Mouse (Mus musculus): ENCODE results near the gene Tlr7. TPM values are rescaled to one million over a fixed set of nuclear protein-coding genes. Genes with fewer than 3 reads are reported as not detected.

The Tlr7 gene
- polyA plus RNA-seq, 1 experiment from 2014 or later, result 0.31 TPM

GRCm38 (mm10) chrX:167276551-167276950 lies 53.8 kb downstream of the Tlr7 start:
- Histone ChIP-seq H3K4me1 (replicated peaks) (no peaks in the 10 kb centered on the region), H3K36me3 (no peaks in the 10 kb centered on the region), H3K4me2 (peak overlapping the region; percentile 21; the same call in 1 of the 2 replicates), H3K9ac (no peak overlapping the region), H3K27me3 (0 out of 2 replicates have a peak, but pooled peaks cover 8% of the 10 kb centered on the region), H3K27ac (replicated peaks) (no peak overlapping the region), H3K4me3 (no peak overlapping the region), H3K9me3 (no peaks in the 10 kb centered on the region)
- WGBS, result 62% methylated on average over 10 of the region's 10 CpGs
- no peak for ATAC-seq (ENCODE audit: low FRiP score, low read depth)

DNA sequence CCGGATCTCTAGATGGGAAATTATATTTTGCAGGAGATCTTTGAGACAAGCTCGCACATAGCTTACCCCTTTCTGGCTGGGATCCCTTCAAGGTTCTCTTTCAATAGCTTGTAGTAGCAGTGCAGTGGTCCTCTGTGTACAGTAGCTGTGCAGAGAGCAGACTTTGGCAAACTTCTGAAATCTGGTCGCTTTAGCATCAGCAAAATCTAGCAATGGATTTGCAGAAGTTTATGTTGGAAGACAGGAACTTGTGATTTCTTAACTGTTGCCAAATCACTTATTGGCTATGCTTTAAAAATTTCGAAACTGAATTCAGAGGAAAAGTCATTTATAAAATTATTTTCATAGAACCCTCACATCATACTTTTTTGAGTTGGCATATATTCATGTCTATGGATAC lies 66.3 kb downstream of the Tlr7 start, which contains the start of gene Tlr8:
TSS of gene Tlr8 (minus strand) at position 244 of the 400 bp plus-strand sequence.
- Histone ChIP-seq H3K9ac (no peak within 1 kb of the TSS), H3K36me3 (no peaks in the 10 kb centered on the region), H3K4me1 (replicated peaks) (no peaks in the 10 kb centered on the region), H3K27ac (replicated peaks) (no peak within 1 kb of the TSS), H3K27me3 (0 out of 2 replicates have a peak, but pooled peaks cover 4% of the 10 kb centered on the region), H3K4me3 (no peak within 1 kb of the TSS), H3K4me2 (no peak within 1 kb of the TSS), H3K9me3 (no peaks in the 10 kb centered on the region)
- 84% methylated on average over 4 of the region's 4 CpGs for WGBS
- ATAC-seq (ENCODE audit: low FRiP score, low read depth), result no peak

- Histone ChIP-seq H3K4me3 (no peak overlapping the region), H3K27me3 (0 out of 2 replicates have a peak, but pooled peaks cover 4% of the 10 kb centered on the region), H3K4me1 (replicated peaks) (no peaks in the 10 kb centered on the region), H3K36me3 (no peaks in the 10 kb centered on the region), H3K27ac (replicated peaks) (no peak overlapping the region), H3K9me3 (no peaks in the 10 kb centered on the region), H3K4me2 (no peak overlapping the region), H3K9ac (no peak overlapping the region)
- WGBS, result 76% methylated on average over 4 of the region's 4 CpGs
- no peak for ATAC-seq (ENCODE audit: low FRiP score, low read depth)
Measured at GRCm38 (mm10) chrX:167263530-167263929, 66.8 kb downstream of the Tlr7 start.

Other genes starting within 250 kb of the Tlr7 start
- 4,994 and 5,532 TPM in 2 replicates for gene Tmsb4x, start 121.2 kb downstream of the Tlr7 start, polyA plus RNA-seq (2015; fragmentation: Nextera tagmentation; extraction: Ambion mirVana)
- gene Tlr8, start 66.2 kb downstream of the Tlr7 start, polyA plus RNA-seq (2015; fragmentation: Nextera tagmentation; extraction: Ambion mirVana), result 0.13 and 0.22 TPM in 2 replicates
- gene Prps2, start 52.2 kb upstream of the Tlr7 start, polyA plus RNA-seq (2015; fragmentation: Nextera tagmentation; extraction: Ambion mirVana), result 13.5 and 15.3 TPM in 2 replicates

Measured in hindbrain, embryonic 15.5 days (tissue).